Comparison of ENCODE assay signal across 21 mouse cellular contexts in the genomic region with DNA sequence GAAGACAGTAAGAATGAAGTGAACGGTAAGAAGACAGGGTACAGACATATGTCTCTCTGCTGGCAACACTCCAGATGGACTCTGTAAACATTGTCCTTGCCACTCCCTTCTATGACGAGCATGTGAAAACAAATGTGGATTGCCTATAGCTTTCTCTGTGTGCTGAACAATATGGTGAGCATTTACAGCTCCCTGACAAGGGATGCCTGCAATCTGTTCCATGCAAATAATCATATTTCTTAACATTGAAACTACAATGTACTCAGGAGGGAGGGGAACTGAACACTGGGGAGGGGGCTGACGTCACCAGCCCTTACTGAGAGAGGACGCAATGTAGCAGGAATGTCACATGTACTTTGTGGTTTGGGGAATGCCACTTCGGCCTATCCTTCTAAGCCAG.
A peak's percentile ranks its signal among the peaks of the same experiment; 100 is the strongest.
DNase-seq lines count a peak whose midpoint lies in the region; ATAC-seq and TF ChIP-seq lines count a peak whose summit lies in the region.
"Had no signal": no experiment of that assay in that cellular context is flagged by ENCODE, and none has a peak within 500 bp of the region (broad histone marks: within the 10 kb centered on the region; RNA-seq: fewer than 3 reads in every experiment).

No protein-coding gene starts in this region.

- no peaks in the 10 kb centered on the region for H3K4me1 ChIP-seq in kidney, postnatal 0 days (replicated peaks; ENCODE audit: insufficient read depth, low read length)
- no peaks in the 10 kb centered on the region for H3K4me1 ChIP-seq in testis, adult 2 months (ENCODE audit: control insufficient read depth, insufficient read depth, low read length)
- H3K4me1 ChIP-seq in intestine, embryonic 16.5 days (ENCODE audit: control insufficient read depth, insufficient read depth, low read length): 0 out of 2 replicates have a peak, but pooled peaks cover 3% of the 10 kb centered on the region
- H3K4me1 ChIP-seq in liver, embryonic 11.5 days (replicated peaks; ENCODE audit: control insufficient read depth, insufficient read depth, low read length): no peaks in the 10 kb centered on the region
- H3K4me1 ChIP-seq: embryonic facial prominence, embryonic 13.5 days; limb, embryonic 15.5 days; liver, embryonic 15.5 days had no signal

- peak; percentile 52; the same call in 1 of the 2 replicates for ATAC-seq in kidney, postnatal 0 days (replicated peaks; ENCODE audit: low FRiP score, low read depth)
- peak; percentile 88 for ATAC-seq in intestine, embryonic 16.5 days
- ATAC-seq in granulocyte monocyte progenitor cell, adult 5-6 weeks (replicated peaks; ENCODE audit: poor library complexity, severe bottlenecking): no peak
- ATAC-seq in liver, embryonic 11.5 days (replicated peaks; ENCODE audit: low FRiP score): no peak
- ATAC-seq: activated CD4-positive, CD25-positive, alpha-beta regulatory T cell, adult 4 months; hindbrain, postnatal 0 days had no signal

- H3K9ac ChIP-seq in kidney, postnatal 0 days (ENCODE audit: low read depth, low read length): no peak overlapping the region
- H3K9ac ChIP-seq in intestine, embryonic 16.5 days (ENCODE audit: low read depth, low read length): no peak overlapping the region
- no peak overlapping the region for H3K9ac ChIP-seq in liver, embryonic 11.5 days (ENCODE audit: low read depth, low read length)
- H3K9ac ChIP-seq: embryonic facial prominence, embryonic 13.5 days; limb, embryonic 15.5 days; liver, embryonic 15.5 days had no signal

- no peaks in the 10 kb centered on the region for H3K36me3 ChIP-seq in kidney, postnatal 0 days (ENCODE audit: insufficient read depth, low read length)
- H3K36me3 ChIP-seq in testis, adult 2 months (ENCODE audit: control insufficient read depth, insufficient read depth, low read length): no peaks in the 10 kb centered on the region
- no peaks in the 10 kb centered on the region for H3K36me3 ChIP-seq in intestine, embryonic 16.5 days (ENCODE audit: control insufficient read depth, insufficient read depth, low read length)
- H3K36me3 ChIP-seq in liver, embryonic 11.5 days (ENCODE audit: control insufficient read depth, insufficient read depth, low read length): no peaks in the 10 kb centered on the region
- H3K36me3 ChIP-seq: embryonic facial prominence, embryonic 13.5 days; limb, embryonic 15.5 days; liver, embryonic 15.5 days had no signal

- no peaks in the 10 kb centered on the region for H3K27me3 ChIP-seq in kidney, postnatal 0 days (ENCODE audit: insufficient read depth, low read length)
- H3K27me3 ChIP-seq in testis, adult 2 months (ENCODE audit: control insufficient read depth, insufficient read depth, low read length): no peaks in the 10 kb centered on the region
- H3K27me3 ChIP-seq in intestine, embryonic 16.5 days (replicated peaks; ENCODE audit: control insufficient read depth, insufficient read depth, low read length): no peaks in the 10 kb centered on the region
- H3K27me3 ChIP-seq in liver, embryonic 11.5 days (replicated peaks; ENCODE audit: control insufficient read depth, insufficient read depth, low read length): no peaks in the 10 kb centered on the region
- H3K27me3 ChIP-seq: embryonic facial prominence, embryonic 13.5 days; limb, embryonic 15.5 days; liver, embryonic 15.5 days had no signal

- H3K27ac ChIP-seq in kidney, postnatal 0 days: no peak overlapping the region
- H3K27ac ChIP-seq in testis, adult 2 months (ENCODE audit: control insufficient read depth, insufficient read depth, low read depth, low read length): no peak overlapping the region
- H3K27ac ChIP-seq in intestine, embryonic 16.5 days (ENCODE audit: low read length): 0 out of 2 replicates have a peak overlapping the region, but pooled peaks have one; percentile 11
- no peak overlapping the region for H3K27ac ChIP-seq in liver, embryonic 11.5 days (ENCODE audit: low read depth, low read length)
- H3K27ac ChIP-seq: embryonic facial prominence, embryonic 13.5 days; hindbrain, postnatal 0 days; liver, embryonic 15.5 days had no signal

- no peak overlapping the region for H3K4me3 ChIP-seq in kidney, postnatal 0 days (replicated peaks; ENCODE audit: low read depth, low read length)
- peak overlapping the region; percentile 43; the same call in 1 of the 2 replicates for H3K4me3 ChIP-seq in testis, adult 2 months (ENCODE audit: control insufficient read depth, low read depth, low read length)
- H3K4me3 ChIP-seq in intestine, embryonic 16.5 days (ENCODE audit: low read length): no peak overlapping the region
- H3K4me3 ChIP-seq in liver, embryonic 11.5 days (ENCODE audit: low read depth, low read length): no peak overlapping the region
- H3K4me3 ChIP-seq: embryonic facial prominence, embryonic 13.5 days; limb, embryonic 15.5 days; liver, embryonic 15.5 days had no signal

- no peak overlapping the region for H3K4me2 ChIP-seq in kidney, postnatal 0 days (ENCODE audit: low read length)
- H3K4me2 ChIP-seq in intestine, embryonic 16.5 days (ENCODE audit: low read depth, low read length): no peak overlapping the region
- H3K4me2 ChIP-seq in liver, embryonic 11.5 days: no peak overlapping the region
- H3K4me2 ChIP-seq: embryonic facial prominence, embryonic 13.5 days; heart, embryonic 11.5 days; limb, embryonic 15.5 days; liver, embryonic 15.5 days; midbrain, embryonic 11.5 days had no signal

- TF ChIP-seq POLR2A in testis, adult 2 months (IDR thresholded peaks at IDR 0.05; ENCODE audit: control insufficient read depth, low read depth, low read length): no peak

- no peaks in the 10 kb centered on the region for H3K9me3 ChIP-seq in kidney, postnatal 0 days (replicated peaks; ENCODE audit: low read length)
- H3K9me3 ChIP-seq in intestine, embryonic 16.5 days (ENCODE audit: control insufficient read depth, low read length): no peaks in the 10 kb centered on the region
- no peaks in the 10 kb centered on the region for H3K9me3 ChIP-seq in liver, embryonic 11.5 days (ENCODE audit: control insufficient read depth, low read length)
- H3K9me3 ChIP-seq: embryonic facial prominence, embryonic 13.5 days; limb, embryonic 15.5 days; liver, embryonic 15.5 days had no signal

- WGBS in kidney, postnatal 0 days: 55% methylated on average over 5 of the region's 5 CpGs
- 52% methylated on average over 5 of the region's 5 CpGs for WGBS in intestine, embryonic 16.5 days
- WGBS in liver, embryonic 11.5 days: 81% methylated on average over 5 of the region's 5 CpGs

- DNase-seq in kidney, postnatal 0 days (ENCODE audit: low spot score): peak; percentile 6
- DNase-seq in kidney, postnatal 4 days: no peak
- DNase-seq in testis, postnatal 14 days (ENCODE audit: low spot score): no peak
- DNase-seq in liver, embryonic 11.5 days (ENCODE audit: low spot score): no peak
- DNase-seq: adrenal gland, adult 8-10 months; cerebellum, adult 18-20 months; cerebellum, postnatal 25 days; heart, adult 11 months; kidney, adult 18-20 months; left cerebral cortex, postnatal 4 days; thymus, postnatal 14 days had no signal

- no peak for TF ChIP-seq CTCF in kidney, postnatal 0 days (IDR thresholded peaks at IDR 0.05; ENCODE audit: low read depth)
- TF ChIP-seq CTCF in testis, adult 2 months (IDR thresholded peaks at IDR 0.05; ENCODE audit: control insufficient read depth, insufficient read depth, insufficient replicate concordance, low read depth, low read length): no peak

Comparison
In these comparisons a context has a peak if more than half of its experiments do, and no peak if none do; other contexts are left out.
1. ATAC-seq: peak in kidney, postnatal 0 days (single experiment) and intestine, embryonic 16.5 days (single experiment); none in granulocyte monocyte progenitor cell, adult 5-6 weeks (single experiment) and liver, embryonic 11.5 days (single experiment).